Mouse (Mus musculus) midbrain, embryonic 11.5 days (tissue): ENCODE measurements around the gene Scaf1. TPM values are rescaled to one million over a fixed set of nuclear protein-coding genes. Genes with fewer than 3 reads are reported as not detected.
A peak's percentile ranks its signal among the peaks of the same experiment; 100 is the strongest.

Source experiments
- ATAC-seq: fragments of 200-750 bp; cut with Nextera tagmentation; 2 replicates; pipeline ENCODE4 v1.8.0; 2017; ENCODE audit warnings: moderate TSS enrichment, moderate library complexity; ENCODE audit not compliant: low FRiP score
- DNase-seq: peaks from one replicate; pipeline ENCODE4 v3.0.0; 2015; ENCODE audit warnings: low spot score; ENCODE audit errors: missing footprints
- H3K27ac ChIP-seq: fragments of 300-500 bp; sonication (generic); 2 replicates; pipeline ENCODE4 v1.5.1; 2014; ENCODE audit warnings: low read depth, low read length
- H3K27me3 ChIP-seq: fragments of 300-500 bp; sonication (generic); 2 replicates; pipeline ENCODE4 v1.6.1; 2014; ENCODE audit warnings: mild to moderate bottlenecking, low read length, moderate library complexity, mixed read lengths; ENCODE audit not compliant: control insufficient read depth, insufficient read depth
- H3K36me3 ChIP-seq: fragments of 300-500 bp; sonication (generic); 2 replicates; pipeline ENCODE4 v1.6.1; 2014; ENCODE audit warnings: mild to moderate bottlenecking, low read length, moderate library complexity, mixed read lengths; ENCODE audit not compliant: control insufficient read depth, insufficient read depth
- H3K4me1 ChIP-seq: fragments of 300-500 bp; sonication (generic); 2 replicates; pipeline ENCODE4 v1.6.1; 2014; ENCODE audit warnings: low read length; ENCODE audit not compliant: control insufficient read depth, insufficient read depth
- H3K4me2 ChIP-seq: fragments of 300-500 bp; sonication (generic); 2 replicates; pipeline ENCODE4 v1.6.1; 2014; ENCODE audit warnings: mild to moderate bottlenecking, moderate library complexity
- H3K4me3 ChIP-seq: fragments of 300-500 bp; sonication (generic); 2 replicates; pipeline ENCODE4 v1.5.1; 2014; ENCODE audit warnings: low read depth, low read length
- H3K9ac ChIP-seq: fragments of 300-500 bp; sonication (generic); 2 replicates; pipeline ENCODE4 v1.6.1; 2014; ENCODE audit warnings: low read length
- H3K9me3 ChIP-seq: fragments of 300-500 bp; sonication (generic); 2 replicates; pipeline ENCODE4 v1.6.1; 2016; ENCODE audit warnings: low read length; ENCODE audit not compliant: control insufficient read depth
- WGBS: fragments of 180-500 bp; shearing (Covaris S2); extraction: QIAGEN DNeasy Blood & Tissue Kit; methylation state at CpG from one replicate; pipeline ENCODE4 v1.1.7; 2014; 5-methylcytosine and 5-hydroxymethylcytosine counted together
- polyA plus RNA-seq: library from polyadenylated mRNA; unstranded; fragments of >200 nt; fragmentation: Nextera tagmentation; extraction: Ambion mirVana; gene quantifications from 2 replicates; pipeline ENCODE4 v1.2.1, GENCODE M21; 2014

Gene Scaf1
- polyA plus RNA-seq, 1 experiment from 2014 or later: 43.6 TPM

DNA sequence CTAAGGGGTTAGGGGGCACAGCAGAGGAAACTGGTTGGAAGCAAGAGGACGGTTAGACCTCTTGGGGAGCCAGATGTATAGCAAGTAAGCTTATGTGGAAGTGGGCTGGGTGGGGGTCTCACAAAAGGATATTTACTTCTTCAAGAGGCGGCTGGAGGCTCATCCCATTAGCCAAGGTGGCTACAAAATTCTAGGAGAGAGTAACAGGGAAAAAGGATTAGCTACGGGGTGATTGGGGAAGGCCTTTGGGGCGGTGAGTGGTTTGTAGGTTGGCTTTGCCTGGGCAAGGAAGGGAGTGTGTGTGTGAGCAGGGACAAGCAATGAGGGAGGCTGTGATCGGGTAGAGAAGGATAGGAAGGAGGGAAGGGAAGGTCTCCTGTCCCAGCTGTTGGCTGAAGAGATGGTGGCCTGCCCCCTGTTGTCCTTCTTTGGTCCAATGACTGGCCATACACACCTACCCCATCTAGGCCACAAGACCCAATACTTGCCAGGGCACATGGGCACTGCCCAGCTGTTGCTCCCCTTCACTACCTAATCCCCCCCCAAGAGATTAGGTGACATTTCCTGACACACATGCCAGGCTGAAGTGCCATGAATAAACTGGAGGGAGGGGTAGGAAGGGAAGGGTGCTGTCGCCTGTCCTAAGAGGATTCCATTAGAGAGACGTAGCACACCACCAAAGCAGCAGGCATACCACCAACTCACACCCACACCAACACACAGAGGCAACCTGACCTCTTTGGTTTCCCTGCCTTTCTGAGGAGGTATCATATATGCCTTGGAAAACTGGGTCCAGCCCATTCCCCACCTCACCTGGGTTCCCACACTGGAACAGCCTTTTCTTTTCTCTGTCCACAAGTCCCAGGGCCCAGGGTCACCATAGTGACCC lies 32.0 kb downstream of the Scaf1 start:
- Histone ChIP-seq H3K27me3 (no peaks in the 10 kb centered on the region), H3K4me3 (peak overlapping the region; percentile 97), H3K4me2 (peak overlapping the region; percentile 65), H3K27ac (no peak overlapping the region), H3K36me3 (peaks cover 28% of the 10 kb centered on the region), H3K9me3 (no peaks in the 10 kb centered on the region), H3K9ac (peak overlapping the region; percentile 20), H3K4me1 (peaks cover 21% of the 10 kb centered on the region)
- no peak for ATAC-seq
- DNase-seq: no peak
- 67% methylated on average over 7 of the region's 7 CpGs for WGBS

DNA sequence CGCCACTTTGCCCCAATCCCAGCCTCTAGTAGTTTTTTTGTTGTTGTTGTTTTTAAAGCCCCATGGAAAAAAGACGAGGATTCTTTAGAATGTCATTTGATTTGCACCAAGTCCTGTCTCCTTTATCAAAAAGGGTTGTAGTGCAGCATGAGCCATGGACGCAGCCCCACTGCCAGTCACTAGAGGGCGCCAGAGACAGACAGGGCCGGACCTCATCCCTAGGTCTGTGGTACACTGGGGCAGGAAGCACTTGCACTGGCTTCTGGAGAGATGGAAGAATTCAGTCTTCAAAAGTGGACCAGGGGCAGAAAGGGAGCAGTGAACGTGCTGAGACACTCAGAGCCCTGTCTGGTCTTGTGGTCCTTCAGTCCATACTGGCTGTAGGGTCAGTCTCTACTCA lies 33.1 kb downstream of the Scaf1 start:
- no peak overlapping the region for H3K4me2 ChIP-seq
- peaks cover 12% of the 10 kb centered on the region for H3K4me1 ChIP-seq
- H3K27me3 ChIP-seq: no peaks in the 10 kb centered on the region
- no peak overlapping the region for H3K9ac ChIP-seq
- H3K36me3 ChIP-seq: peaks cover 39% of the 10 kb centered on the region
- DNase-seq (peak; percentile 99), ATAC-seq (no peak)
- no peak overlapping the region for H3K4me3 ChIP-seq
- H3K9me3 ChIP-seq: no peaks in the 10 kb centered on the region
- WGBS: 41% methylated on average over 6 of the region's 6 CpGs
- H3K27ac ChIP-seq: no peak overlapping the region

DNA sequence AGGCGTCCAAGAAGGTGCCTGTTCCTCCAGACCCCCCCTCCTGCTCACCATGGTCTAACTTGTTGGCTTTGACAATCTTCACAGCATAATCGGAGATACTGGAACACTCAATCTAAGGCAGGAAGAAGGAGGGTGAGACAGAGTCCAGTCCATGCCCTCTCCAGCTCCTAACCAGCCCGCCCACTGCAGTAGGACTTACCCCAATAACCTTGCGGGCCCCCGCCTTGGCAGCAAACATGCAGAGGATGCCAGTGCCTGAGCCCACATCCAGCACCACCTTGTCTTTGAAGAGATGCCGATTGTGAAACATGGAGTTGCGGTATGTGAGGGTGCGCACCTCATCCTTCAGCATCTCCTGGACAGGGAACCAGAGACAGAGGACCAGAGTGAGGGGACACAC lies 34.6 kb downstream of the Scaf1 start:
- H3K27ac ChIP-seq: no peak overlapping the region
- H3K4me3 ChIP-seq: no peak overlapping the region
- no peak overlapping the region for H3K4me2 ChIP-seq
- H3K27me3 ChIP-seq: no peaks in the 10 kb centered on the region
- 96% methylated on average over 8 of the region's 8 CpGs for WGBS
- ATAC-seq: no peak
- H3K9me3 ChIP-seq: no peaks in the 10 kb centered on the region
- H3K4me1 ChIP-seq: peaks cover 10% of the 10 kb centered on the region
- DNase-seq: no peak
- H3K36me3 ChIP-seq: peaks cover 54% of the 10 kb centered on the region
- H3K9ac ChIP-seq: no peak overlapping the region

DNA sequence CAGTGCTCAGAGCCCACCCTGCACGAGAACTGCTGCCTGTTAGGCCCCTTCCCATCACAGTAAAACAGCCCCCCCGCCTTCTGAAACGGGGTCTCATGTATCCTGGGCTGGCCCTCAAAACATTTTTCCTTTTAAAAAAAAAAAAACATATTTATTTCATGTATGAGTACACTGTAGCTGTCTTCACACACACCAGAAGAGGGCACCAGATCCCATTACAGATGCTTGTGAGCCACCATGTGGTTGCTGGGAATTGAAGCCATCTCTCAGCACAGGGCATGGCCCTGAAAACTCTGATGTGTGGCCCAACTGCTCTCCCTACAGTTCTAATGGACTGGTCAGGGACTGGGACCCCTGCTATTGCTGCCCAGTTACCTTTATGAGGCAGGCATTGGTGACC lies 37.9 kb downstream of the Scaf1 start:
- H3K4me3 ChIP-seq: no peak overlapping the region
- ATAC-seq (no peak), DNase-seq (no peak)
- H3K4me2 ChIP-seq: no peak overlapping the region
- H3K9ac ChIP-seq: no peak overlapping the region
- peaks cover 63% of the 10 kb centered on the region for H3K36me3 ChIP-seq
- H3K27ac ChIP-seq: no peak overlapping the region
- no peaks in the 10 kb centered on the region for H3K27me3 ChIP-seq
- WGBS: 87% methylated on average over 3 of the region's 3 CpGs
- no peaks in the 10 kb centered on the region for H3K9me3 ChIP-seq
- peaks cover 12% of the 10 kb centered on the region for H3K4me1 ChIP-seq

DNA sequence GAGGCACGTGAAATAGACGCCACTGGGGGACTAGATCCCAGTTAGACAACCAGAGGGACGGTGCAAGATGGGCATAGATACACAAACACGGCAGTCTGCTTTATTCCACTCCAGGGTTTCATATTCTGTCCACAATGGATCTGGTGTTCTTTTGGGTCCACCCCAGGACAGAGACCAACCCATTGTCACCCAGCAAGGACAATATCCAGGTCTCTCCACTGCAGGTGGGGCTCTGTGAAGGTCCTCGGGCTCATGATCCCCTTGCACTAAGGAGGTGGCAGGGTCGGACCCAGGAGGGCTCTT lies 41.1 kb downstream of the Scaf1 start:
- Histone ChIP-seq H3K27me3 (no peaks in the 10 kb centered on the region), H3K36me3 (peaks cover 42% of the 10 kb centered on the region), H3K9me3 (no peaks in the 10 kb centered on the region), H3K4me3 (peak overlapping the region; percentile 47; the same call in 1 of the 2 replicates), H3K9ac (no peak overlapping the region), H3K4me1 (peaks cover 23% of the 10 kb centered on the region), H3K27ac (peak overlapping the region; percentile 17), H3K4me2 (peak overlapping the region; percentile 81)
- DNase-seq: no peak
- ATAC-seq: no peak
- 26% methylated on average over 6 of the region's 6 CpGs for WGBS

DNA sequence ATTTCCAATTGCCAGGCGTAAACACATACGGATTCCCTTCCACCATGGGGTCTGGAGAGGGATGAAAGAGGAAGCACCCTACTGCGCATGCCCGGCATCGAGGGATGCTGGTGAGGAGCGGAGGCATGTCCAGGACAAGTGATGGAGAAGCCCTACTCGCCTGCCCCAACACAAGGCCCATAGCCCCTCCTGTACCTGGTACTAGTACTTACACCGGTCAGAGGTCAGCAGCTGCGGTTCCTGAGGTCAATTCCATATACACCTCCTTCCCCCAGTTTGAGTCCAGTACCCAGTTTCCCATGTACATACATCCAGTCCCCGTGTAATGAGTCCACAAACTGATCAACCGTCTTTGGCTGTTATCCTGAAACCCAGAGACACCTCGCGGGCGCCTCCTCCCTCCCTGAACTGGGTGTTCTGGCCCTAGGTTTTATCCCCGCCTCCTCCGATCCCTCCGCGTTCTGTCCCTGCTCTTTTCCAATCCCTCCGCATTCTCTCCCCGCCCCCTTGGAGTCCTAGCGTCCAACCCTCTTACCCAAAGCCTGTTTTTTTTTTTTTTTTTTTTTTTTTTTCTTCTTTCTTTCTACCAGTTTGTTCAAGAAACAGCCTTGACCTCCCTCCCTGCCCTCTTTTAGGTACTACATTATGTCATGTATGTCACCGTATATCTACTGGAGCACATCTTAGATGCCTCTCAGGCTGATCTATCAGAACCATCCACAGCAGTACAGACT lies 41.6 kb downstream of the Scaf1 start, which contains the start of gene Cpt1c:
TSS of gene Cpt1c (minus strand) at position 469 of the 734 bp plus-strand sequence.
- H3K9me3 ChIP-seq: no peaks in the 10 kb centered on the region
- H3K4me1 ChIP-seq: peaks cover 23% of the 10 kb centered on the region
- peak within 1 kb of the TSS; percentile 81 for H3K4me2 ChIP-seq
- H3K9ac ChIP-seq: peak within 1 kb of the TSS; percentile 73
- 1% methylated on average over 22 of the region's 22 CpGs for WGBS
- H3K36me3 ChIP-seq: peaks cover 37% of the 10 kb centered on the region
- peak within 1 kb of the TSS; percentile 87 for H3K27ac ChIP-seq
- ATAC-seq: peak; percentile 46; the same call in 1 of the 2 replicates
- peak; percentile 97 for DNase-seq
- H3K27me3 ChIP-seq: no peaks in the 10 kb centered on the region
- peak within 1 kb of the TSS; percentile 47 for H3K4me3 ChIP-seq

DNA sequence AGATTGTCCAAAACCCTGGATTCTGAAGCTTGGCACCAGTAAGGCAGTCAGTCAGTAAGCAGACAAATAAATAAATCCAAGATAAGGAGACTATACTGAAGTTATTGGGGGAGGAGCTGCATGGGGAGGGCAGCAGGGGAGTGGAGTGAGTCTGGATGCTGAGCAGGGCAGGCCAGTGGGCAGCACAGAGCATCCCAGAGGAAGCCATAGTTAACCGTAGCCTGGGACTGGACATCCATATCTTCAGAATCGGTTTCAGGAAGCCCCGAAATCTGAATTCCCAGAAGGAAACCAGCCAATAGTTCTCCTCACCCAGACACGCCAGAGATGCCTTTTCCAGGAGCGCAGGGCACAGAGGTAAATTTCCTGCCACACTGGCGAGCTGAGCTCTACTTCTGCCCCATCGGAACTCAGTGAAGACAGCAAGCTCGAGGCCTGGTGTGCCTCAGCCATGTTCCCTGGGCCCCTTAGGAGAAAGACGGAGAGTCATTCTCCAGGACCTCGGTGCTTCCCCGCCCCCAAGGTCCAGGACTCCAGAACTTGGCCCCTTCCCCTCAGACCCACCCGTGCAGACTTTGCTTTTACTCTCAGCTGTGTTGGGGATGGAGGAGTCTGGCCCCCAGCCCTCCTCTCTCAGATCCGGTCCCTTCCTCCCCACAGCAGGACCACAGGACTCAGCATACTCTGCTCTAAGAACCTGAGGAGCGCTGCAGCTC lies 42.6 kb downstream of the Scaf1 start:
- H3K27ac ChIP-seq: peak overlapping the region; percentile 87
- H3K4me3 ChIP-seq: peak overlapping the region; percentile 47
- H3K27me3 ChIP-seq: no peaks in the 10 kb centered on the region
- peak; percentile 87 for DNase-seq
- H3K4me1 ChIP-seq: peaks cover 23% of the 10 kb centered on the region
- 35% methylated on average over 14 of the region's 14 CpGs for WGBS
- no peak for ATAC-seq
- H3K4me2 ChIP-seq: peak overlapping the region; percentile 81
- H3K36me3 ChIP-seq: peaks cover 29% of the 10 kb centered on the region
- peak overlapping the region; percentile 73 for H3K9ac ChIP-seq
- no peaks in the 10 kb centered on the region for H3K9me3 ChIP-seq

DNA sequence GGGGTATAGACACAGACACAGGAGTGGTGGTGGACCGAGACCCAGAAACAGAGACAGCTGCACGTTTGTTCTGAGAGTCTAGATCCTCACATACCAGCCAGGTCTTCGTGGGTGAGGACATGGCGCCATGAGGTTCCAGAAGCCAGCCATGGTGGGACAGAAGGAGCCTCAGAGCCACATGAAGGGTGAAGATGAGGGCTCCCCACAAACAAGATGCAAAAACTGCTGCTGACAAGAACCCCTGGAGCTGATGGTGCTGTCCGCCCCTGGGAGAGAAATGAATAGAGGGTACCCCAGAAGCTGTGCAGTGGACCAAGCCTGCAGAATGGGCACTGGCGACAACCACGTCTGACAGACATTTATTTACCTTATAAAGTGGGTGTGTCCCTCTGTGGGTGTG lies 45.0 kb downstream of the Scaf1 start:
- H3K9me3 ChIP-seq: no peaks in the 10 kb centered on the region
- H3K9ac ChIP-seq: peak overlapping the region; percentile 66
- peak overlapping the region; percentile 68; the same call in 1 of the 2 replicates for H3K27ac ChIP-seq
- 73% methylated on average over 7 of the region's 7 CpGs for WGBS
- peak overlapping the region; percentile 57 for H3K4me3 ChIP-seq
- peaks cover 5% of the 10 kb centered on the region for H3K36me3 ChIP-seq
- ATAC-seq (no peak), DNase-seq (no peak)
- peaks cover 23% of the 10 kb centered on the region for H3K4me1 ChIP-seq
- H3K27me3 ChIP-seq: no peaks in the 10 kb centered on the region
- H3K4me2 ChIP-seq: peak overlapping the region; percentile 74
